Mouse (Mus musculus) heart, postnatal 0 days (tissue): ENCODE data around the gene Mbd3.

Source experiments
- CTCF ChIP-seq: IDR thresholded peaks from 2 replicates; pipeline ENCODE4 v1.5.1; 2016; ENCODE audit warnings: antibody characterized with exemption, control low read depth, low read depth
- EP300 ChIP-seq: IDR thresholded peaks from 2 replicates; pipeline ENCODE4 v1.6.1; 2016; ENCODE audit warnings: antibody characterized with exemption, low read depth

DNA sequence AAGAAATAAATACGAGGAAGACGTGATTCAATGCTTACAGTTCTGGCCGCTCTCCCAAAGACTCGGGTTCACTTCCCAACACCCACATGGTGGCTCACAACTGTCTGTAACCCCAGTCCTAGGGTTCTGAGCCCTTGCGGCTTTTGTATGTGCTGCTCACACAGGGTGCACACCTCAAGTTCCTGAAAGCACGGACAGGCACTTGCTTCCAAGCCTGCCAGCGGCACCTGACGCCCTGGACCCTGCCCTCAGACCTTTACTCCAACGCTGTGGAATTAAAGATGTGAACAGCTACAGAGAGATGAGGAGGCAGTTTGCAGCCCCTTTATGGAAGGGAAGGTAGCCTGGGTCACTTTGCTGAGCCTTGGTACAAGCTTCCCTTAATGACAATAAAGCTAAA, 8.7 kb downstream of the Mbd3 start:
- no peak for TF ChIP-seq CTCF
- TF ChIP-seq EP300 = no peak
